Mouse (Mus musculus) stomach, embryonic 14.5 days (tissue): ENCODE measurements around the gene Phactr3. TPM values are rescaled to one million over a fixed set of nuclear protein-coding genes. Genes with fewer than 3 reads are reported as not detected.

Source experiments
- ATAC-seq: fragments of 200-750 bp; cut with Nextera tagmentation; 2 replicates; pipeline ENCODE4 v1.8.0; 2017; ENCODE audit warnings: low read depth, moderate TSS enrichment; ENCODE audit not compliant: insufficient number of reproducible peaks, insufficient read depth, low FRiP score
- H3K27ac ChIP-seq: fragments of 300-500 bp; sonication (generic); 2 replicates; pipeline ENCODE4 v1.5.1; 2014; ENCODE audit warnings: mild to moderate bottlenecking, low read length, moderate library complexity, mixed read lengths
- H3K27me3 ChIP-seq: fragments of 300-500 bp; sonication (generic); 2 replicates; pipeline ENCODE4 v1.6.1; 2014; ENCODE audit warnings: low read length, control low read depth, mixed read lengths; ENCODE audit not compliant: control insufficient read depth, insufficient read depth
- H3K36me3 ChIP-seq: fragments of 300-500 bp; sonication (generic); 2 replicates; pipeline ENCODE4 v1.6.1; 2014; ENCODE audit warnings: mild to moderate bottlenecking, control low read depth, low read length, moderate library complexity, mixed read lengths; ENCODE audit not compliant: control insufficient read depth, insufficient read depth
- H3K4me1 ChIP-seq: fragments of 300-500 bp; sonication (generic); 2 replicates; pipeline ENCODE4 v1.6.1; 2014; ENCODE audit warnings: low read length, control low read depth, mixed read lengths; ENCODE audit not compliant: control insufficient read depth, insufficient read depth
- H3K4me2 ChIP-seq: fragments of 300-500 bp; sonication (generic); replicated peaks from 2 replicates; pipeline ENCODE4 v1.6.1; 2014; ENCODE audit warnings: low read depth, low read length, control low read depth
- H3K4me3 ChIP-seq: fragments of 300-500 bp; sonication (generic); 2 replicates; pipeline ENCODE4 v1.5.1; 2014; ENCODE audit warnings: low read depth, low read length, control low read depth
- H3K9ac ChIP-seq: fragments of 300-500 bp; sonication (generic); replicated peaks from 2 replicates; pipeline ENCODE4 v1.6.1; 2014; ENCODE audit warnings: low read depth, mild to moderate bottlenecking, control low read depth, low read length, moderate library complexity, mixed read lengths
- H3K9me3 ChIP-seq: fragments of 300-500 bp; sonication (generic); 2 replicates; pipeline ENCODE4 v1.6.1; 2016; ENCODE audit warnings: low read depth, low read length, control low read depth; ENCODE audit not compliant: control insufficient read depth
- WGBS: fragments of 180-500 bp; shearing (Covaris S2); extraction: QIAGEN DNeasy Blood & Tissue Kit; methylation state at CpG from one replicate; pipeline ENCODE4 v1.1.7; 2014; 5-methylcytosine and 5-hydroxymethylcytosine counted together
- polyA plus RNA-seq: library from polyadenylated mRNA; unstranded; fragments of >200 nt; fragmentation: Nextera tagmentation; extraction: Ambion mirVana; gene quantifications from 2 replicates; pipeline ENCODE4 v1.2.1, GENCODE M21; 2014

The Phactr3 gene
- polyA plus RNA-seq, 1 experiment from 2014 or later = 4.6 TPM

- no peaks in the 10 kb centered on the region for H3K27me3 ChIP-seq
Observed at GRCm38 (mm10) chr2:178158936-178159335, 40.2 kb downstream of the Phactr3 start.

DNA sequence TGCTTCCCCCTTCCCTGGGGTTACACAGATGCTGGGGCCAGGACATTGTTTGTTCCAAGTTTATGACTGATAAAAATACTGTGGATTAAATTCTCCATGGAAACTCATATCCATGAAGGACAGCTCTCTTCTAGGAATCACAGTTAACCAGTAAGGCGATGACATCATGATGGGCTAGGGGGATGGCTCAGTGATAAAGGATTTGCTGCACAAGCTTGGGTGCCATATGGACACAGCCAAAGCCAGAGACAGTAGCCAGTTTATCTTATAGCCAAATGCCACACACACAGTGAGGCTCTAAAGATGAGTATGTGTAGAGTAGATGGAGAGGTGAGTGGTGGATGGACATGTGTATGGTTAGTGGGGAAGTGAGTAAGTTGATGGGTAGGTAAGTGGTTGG lies 45.2 kb downstream of the Phactr3 start:
- H3K27ac ChIP-seq = no peak overlapping the region
- no peaks in the 10 kb centered on the region for H3K36me3 ChIP-seq
- 87% methylated on average over 1 of the region's 1 CpGs for WGBS
- H3K4me2 ChIP-seq = no peak overlapping the region
- H3K9ac ChIP-seq = no peak overlapping the region
- H3K4me1 ChIP-seq = no peaks in the 10 kb centered on the region
- no peak overlapping the region for H3K4me3 ChIP-seq
- no peak for ATAC-seq
- no peaks in the 10 kb centered on the region for H3K9me3 ChIP-seq
- no peaks in the 10 kb centered on the region for H3K27me3 ChIP-seq

More at GRCm38 (mm10) chr2:178158936-178159335, 40.2 kb downstream of the Phactr3 start:
- no peak overlapping the region for H3K4me3 ChIP-seq
- no peaks in the 10 kb centered on the region for H3K4me1 ChIP-seq
- H3K4me2 ChIP-seq = no peak overlapping the region
- no peak overlapping the region for H3K9ac ChIP-seq
- H3K27ac ChIP-seq = no peak overlapping the region
- H3K36me3 ChIP-seq = no peaks in the 10 kb centered on the region
- no peaks in the 10 kb centered on the region for H3K9me3 ChIP-seq
- no peak for ATAC-seq
- 81% methylated on average over 12 of the region's 12 CpGs for WGBS

DNA sequence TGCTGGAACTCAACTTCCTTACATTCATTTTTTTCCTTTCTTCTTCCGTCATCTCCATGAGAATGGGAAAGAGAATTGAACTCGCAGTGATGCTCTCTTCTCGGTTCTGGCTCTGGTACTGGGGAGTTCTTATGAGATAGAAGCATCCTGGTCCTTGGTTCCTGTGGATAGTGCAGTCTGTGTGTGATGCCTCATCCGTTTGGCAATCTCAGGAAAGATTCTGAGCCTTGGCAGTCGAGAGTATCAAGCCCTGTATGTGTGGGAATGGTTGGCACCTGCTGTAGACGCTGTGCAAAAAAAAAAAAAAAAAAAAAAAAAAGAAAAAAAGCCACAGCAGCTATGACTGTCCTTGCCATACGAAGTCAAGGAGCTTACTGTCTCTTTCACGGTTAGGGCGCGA lies 47.2 kb downstream of the Phactr3 start:
- Histone ChIP-seq H3K9ac (no peak overlapping the region), H3K27ac (no peak overlapping the region), H3K27me3 (no peaks in the 10 kb centered on the region), H3K4me2 (no peak overlapping the region), H3K36me3 (no peaks in the 10 kb centered on the region), H3K4me1 (no peaks in the 10 kb centered on the region), H3K4me3 (no peak overlapping the region), H3K9me3 (no peaks in the 10 kb centered on the region)
- WGBS = 76% methylated on average over 10 of the region's 10 CpGs
- ATAC-seq = no peak

DNA sequence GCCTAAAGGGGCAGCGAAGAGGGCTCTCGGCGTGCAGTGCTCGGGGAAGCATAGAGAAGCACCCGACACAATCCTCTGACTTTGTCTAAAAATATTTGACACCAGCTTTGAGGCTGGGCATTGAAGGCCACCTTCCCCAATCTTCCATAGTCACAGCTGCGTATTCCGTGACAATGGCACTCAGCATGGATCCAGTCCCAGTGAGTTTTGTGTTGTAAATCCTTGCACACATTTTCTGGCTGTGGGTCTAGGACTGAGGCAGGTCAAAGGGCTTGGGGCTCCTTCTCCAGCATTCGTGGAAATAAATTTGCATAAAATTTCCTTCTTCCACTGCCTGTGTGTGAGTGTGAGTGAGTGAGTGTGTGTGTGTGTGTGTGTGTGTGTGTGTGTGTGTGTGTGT lies 51.2 kb downstream of the Phactr3 start:
- H3K36me3 ChIP-seq = no peaks in the 10 kb centered on the region
- WGBS = 77% methylated on average over 8 of the region's 8 CpGs
- H3K4me1 ChIP-seq = no peaks in the 10 kb centered on the region
- H3K27ac ChIP-seq = no peak overlapping the region
- no peak overlapping the region for H3K4me3 ChIP-seq
- no peak for ATAC-seq
- no peaks in the 10 kb centered on the region for H3K9me3 ChIP-seq
- no peaks in the 10 kb centered on the region for H3K27me3 ChIP-seq
- no peak overlapping the region for H3K9ac ChIP-seq
- no peak overlapping the region for H3K4me2 ChIP-seq

- Histone ChIP-seq H3K36me3 (no peaks in the 10 kb centered on the region), H3K4me1 (no peaks in the 10 kb centered on the region), H3K27me3 (no peaks in the 10 kb centered on the region), H3K27ac (no peak overlapping the region), H3K4me2 (no peak overlapping the region), H3K9me3 (no peaks in the 10 kb centered on the region), H3K9ac (no peak overlapping the region), H3K4me3 (no peak overlapping the region)
- 60% methylated on average over 2 of the region's 2 CpGs for WGBS
- ATAC-seq = no peak
Observed at GRCm38 (mm10) chr2:178173951-178174350, 55.2 kb downstream of the Phactr3 start.

GRCm38 (mm10) chr2:178175286-178175931 lies 56.6 kb downstream of the Phactr3 start:
- Histone ChIP-seq H3K36me3 (no peaks in the 10 kb centered on the region), H3K4me2 (no peak overlapping the region), H3K4me3 (no peak overlapping the region), H3K27ac (no peak overlapping the region), H3K4me1 (no peaks in the 10 kb centered on the region), H3K9me3 (no peaks in the 10 kb centered on the region), H3K9ac (no peak overlapping the region), H3K27me3 (no peaks in the 10 kb centered on the region)
- 34% methylated on average over 16 of the region's 16 CpGs for WGBS
- peak; percentile 48; the same call in 1 of the 2 replicates for ATAC-seq

DNA sequence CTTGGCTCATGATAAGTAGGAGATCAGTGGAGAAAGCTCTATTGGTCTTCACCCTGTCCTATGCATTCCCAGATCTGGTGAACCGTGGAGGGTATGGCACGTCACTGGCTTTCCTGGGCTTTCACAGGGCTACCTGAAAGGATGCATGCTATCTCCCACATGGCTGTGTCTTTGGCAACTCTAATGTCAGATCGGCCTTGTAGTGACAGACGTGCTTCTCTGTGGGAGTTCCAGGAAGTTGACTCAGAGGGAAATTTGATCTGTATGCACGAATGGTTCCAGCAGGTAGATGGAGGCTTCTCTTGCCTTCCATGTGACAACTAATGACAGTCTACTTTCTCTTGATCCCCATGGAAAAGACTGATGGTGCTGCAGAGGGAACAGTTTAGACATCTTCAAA lies 65.5 kb downstream of the Phactr3 start:
- Histone ChIP-seq H3K36me3 (no peaks in the 10 kb centered on the region), H3K4me2 (no peak overlapping the region), H3K4me3 (no peak overlapping the region), H3K9me3 (no peaks in the 10 kb centered on the region), H3K27ac (no peak overlapping the region), H3K9ac (no peak overlapping the region), H3K27me3 (no peaks in the 10 kb centered on the region), H3K4me1 (no peaks in the 10 kb centered on the region)
- 64% methylated on average over 5 of the region's 5 CpGs for WGBS
- ATAC-seq = no peak

GRCm38 (mm10) chr2:178184862-178185261 lies 66.1 kb downstream of the Phactr3 start:
- 27% methylated on average over 6 of the region's 6 CpGs for WGBS
- H3K4me3 ChIP-seq = no peak overlapping the region
- H3K27ac ChIP-seq = no peak overlapping the region
- no peaks in the 10 kb centered on the region for H3K9me3 ChIP-seq
- ATAC-seq = no peak
- no peaks in the 10 kb centered on the region for H3K36me3 ChIP-seq
- no peak overlapping the region for H3K9ac ChIP-seq
- H3K27me3 ChIP-seq = no peaks in the 10 kb centered on the region
- H3K4me2 ChIP-seq = no peak overlapping the region
- H3K4me1 ChIP-seq = no peaks in the 10 kb centered on the region

DNA sequence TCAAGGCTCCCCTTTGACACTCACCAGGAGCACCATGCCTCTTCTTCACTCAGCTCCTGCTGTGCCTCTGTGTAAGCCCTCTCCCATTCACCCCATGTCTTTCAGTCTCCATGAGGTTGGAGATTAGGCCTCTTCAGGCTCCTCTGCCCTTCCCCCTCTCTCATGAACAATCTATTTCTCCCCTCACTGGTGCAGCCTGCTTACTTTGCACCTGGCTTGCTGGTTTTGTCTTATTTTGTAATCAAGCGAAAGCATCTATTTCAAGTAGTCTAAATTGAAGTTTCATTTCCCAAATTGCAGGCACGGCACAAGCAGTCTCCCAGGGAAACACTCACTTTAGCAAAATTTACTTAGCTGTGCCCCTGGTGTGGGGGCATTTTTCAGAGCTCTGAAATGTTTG lies 70.2 kb downstream of the Phactr3 start:
- H3K4me2 ChIP-seq = no peak overlapping the region
- H3K27me3 ChIP-seq = no peaks in the 10 kb centered on the region
- no peaks in the 10 kb centered on the region for H3K4me1 ChIP-seq
- WGBS = 61% methylated on average over 2 of the region's 2 CpGs
- ATAC-seq = no peak
- H3K9me3 ChIP-seq = no peaks in the 10 kb centered on the region
- no peak overlapping the region for H3K9ac ChIP-seq
- no peaks in the 10 kb centered on the region for H3K36me3 ChIP-seq
- no peak overlapping the region for H3K4me3 ChIP-seq
- no peak overlapping the region for H3K27ac ChIP-seq
